ENCODE assay signal across 8 mouse cellular contexts in genomic region chr9:3404372-3404771, GRCm38 (mm10). TPM values are rescaled to one million over a fixed set of nuclear protein-coding genes. Genes with fewer than 3 reads are reported as not detected.
DNase-seq lines count a peak whose midpoint lies in the region; ATAC-seq and TF ChIP-seq lines count a peak whose summit lies in the region.

No protein-coding gene starts in this region.

- H3K4me1 ChIP-seq in CH12.LX (ENCODE audit: control insufficient read depth in 1 of 2, insufficient read depth in 2 of 2) = peaks cover 3 to 25% of the 10 kb centered on the region in 2 experiments; a peak in 3 of 4 replicates
- 0 out of 2 replicates have a peak, but pooled peaks cover 3% of the 10 kb centered on the region for H3K4me1 ChIP-seq in embryonic facial prominence, embryonic 10.5 days
- H3K4me1 ChIP-seq in heart, embryonic 16.5 days (ENCODE audit: control insufficient read depth, insufficient read depth, low read length) = peaks cover 2% of the 10 kb centered on the region; the same call in 1 of the 2 replicates

- in situ Hi-C loops in CH12.LX (cut with MboI; ENCODE audit: low pct_ligation_motif_present, low pct_unique_long_range_greater_than_20kb, low sequenced_read_pairs) = no loop called here

- TF ChIP-seq CTCF in CH12.LX (conservative IDR thresholded peaks at IDR 0.05 in 1 of 2, IDR thresholded peaks at IDR 0.05 in 1 of 2; ENCODE audit: low read depth in 2 of 2, low read length in 2 of 2) = no peak

- WGBS in embryonic facial prominence, embryonic 10.5 days = 2% methylated on average over 13 of the region's 13 CpGs
- under 1% methylated on average over 13 of the region's 13 CpGs for WGBS in heart, embryonic 16.5 days

- no peak for TF ChIP-seq POLR2A in CH12.LX (IDR thresholded peaks at IDR 0.05; ENCODE audit: low read depth, low read length)

- TF ChIP-seq RAD21 in CH12.LX (IDR thresholded peaks at IDR 0.05; ENCODE audit: low read depth, low read length) = no peak

- H3K9me3 ChIP-seq in CH12.LX (replicated peaks; ENCODE audit: low read length) = no peaks in the 10 kb centered on the region
- no peaks in the 10 kb centered on the region for H3K9me3 ChIP-seq in embryonic facial prominence, embryonic 10.5 days
- no peaks in the 10 kb centered on the region for H3K9me3 ChIP-seq in heart, embryonic 16.5 days (replicated peaks; ENCODE audit: control insufficient read depth, low read length)

- dilution Hi-C loops in CH12.LX (cut with MboI; ENCODE audit: extremely low pct_ligation_motif_present, extremely low pct_unique_long_range_greater_than_20kb, low sequenced_read_pairs) = no loop called here

- DNase-seq in CH12.LX (ENCODE audit: extremely low read depth) = peak; percentile 60
- peak; percentile 60 for DNase-seq in adipocyte (ENCODE audit: low spot score)
- peak; percentile 15 for DNase-seq in embryonic facial prominence, embryonic 10.5 days (ENCODE audit: low spot score)
- DNase-seq in layer of hippocampus, adult 8-10 months (ENCODE audit: low spot score in 2 of 2) = peak; percentile 7 to 15
- peak; percentile 5 for DNase-seq in lung, postnatal 14 days
- peak; percentile 6 for DNase-seq in right cerebral cortex, postnatal 14 days

- H3K36me3 ChIP-seq in CH12.LX (replicated peaks in 1 of 2; ENCODE audit: control insufficient read depth in 1 of 2, insufficient read depth in 1 of 2, low read length in 1 of 2) = peaks cover 0 to 2% of the 10 kb centered on the region in 2 experiments
- peaks cover 6% of the 10 kb centered on the region; the same call in 1 of the 2 replicates for H3K36me3 ChIP-seq in embryonic facial prominence, embryonic 10.5 days (replicated peaks)
- H3K36me3 ChIP-seq in heart, embryonic 16.5 days (ENCODE audit: control insufficient read depth, insufficient read depth) = no peaks in the 10 kb centered on the region

- TF ChIP-seq EP300 in CH12.LX (IDR thresholded peaks at IDR 0.05; ENCODE audit: low read length) = no peak

- peaks cover 18% of the 10 kb centered on the region for H3K79me2 ChIP-seq in CH12.LX (replicated peaks; ENCODE audit: control insufficient read depth, extremely low read depth, insufficient read depth, poor library complexity, severe bottlenecking)

- ATAC-seq in heart, embryonic 16.5 days (replicated peaks; ENCODE audit: extremely low read depth, insufficient read depth, low FRiP score) = no peak
- no peak for ATAC-seq in monocyte, adult 5-6 weeks (replicated peaks; ENCODE audit: insufficient number of reproducible peaks, low FRiP score, low TSS enrichment, poor library complexity, severe bottlenecking)

- peak overlapping the region; percentile 69 to 75 (median 72) for H3K4me3 ChIP-seq in CH12.LX (replicated peaks in 1 of 3; ENCODE audit: low read depth in 2 of 3, low read length in 2 of 3, poor library complexity in 1 of 3)
- peak overlapping the region; percentile 73 for H3K4me3 ChIP-seq in embryonic facial prominence, embryonic 10.5 days
- peak overlapping the region; percentile 73 for H3K4me3 ChIP-seq in heart, embryonic 16.5 days (ENCODE audit: low read length)

- H3K4me2 ChIP-seq in CH12.LX (ENCODE audit: insufficient read depth, low read depth, poor library complexity, severe bottlenecking) = peak overlapping the region; percentile 78
- peak overlapping the region; percentile 84 for H3K4me2 ChIP-seq in heart, embryonic 16.5 days (ENCODE audit: low read depth, low read length)

- H3K27me3 ChIP-seq in CH12.LX (replicated peaks) = no peaks in the 10 kb centered on the region
- H3K27me3 ChIP-seq in embryonic facial prominence, embryonic 10.5 days (replicated peaks; ENCODE audit: low read depth, poor library complexity, severe bottlenecking) = no peaks in the 10 kb centered on the region
- no peaks in the 10 kb centered on the region for H3K27me3 ChIP-seq in heart, embryonic 16.5 days (ENCODE audit: control insufficient read depth, insufficient read depth, low read length)

- peak overlapping the region; percentile 97 for H3K9ac ChIP-seq in CH12.LX (ENCODE audit: insufficient read depth, low read depth)
- H3K9ac ChIP-seq in heart, embryonic 16.5 days (ENCODE audit: low read length) = peak overlapping the region; percentile 81

- no peak overlapping the region for H3K27ac ChIP-seq in CH12.LX (ENCODE audit: insufficient read depth, low read depth)
- peak overlapping the region; percentile 78 for H3K27ac ChIP-seq in embryonic facial prominence, embryonic 10.5 days (replicated peaks)
- H3K27ac ChIP-seq in heart, embryonic 16.5 days (ENCODE audit: low read length) = peak overlapping the region; percentile 73

TF ChIP-seq in CH12.LX, 34 proteins besides CTCF, POLR2A, EP300 and RAD21:
- TF ChIP-seq CHD1 (IDR thresholded peaks at IDR 0.05; ENCODE audit: low read depth, low read length) (no peak), ELF1 (IDR thresholded peaks at IDR 0.05; ENCODE audit: low read depth, low read length) (no peak), IRF4 (IDR thresholded peaks at IDR 0.05; ENCODE audit: low read depth, low read length) (no peak), RCOR1 (conservative IDR thresholded peaks at IDR 0.05; ENCODE audit: low read depth, low read length) (no peak), MAFK (IDR thresholded peaks at IDR 0.05; ENCODE audit: insufficient replicate concordance, low read length) (no peak), USF2 (conservative IDR thresholded peaks at IDR 0.05; ENCODE audit: low read depth, low read length) (no peak), ETS1 (conservative IDR thresholded peaks at IDR 0.05; ENCODE audit: low read depth, low read length) (no peak), ZMIZ1 (IDR thresholded peaks at IDR 0.05; ENCODE audit: low read depth, low read length) (no peak), MYC (IDR thresholded peaks at IDR 0.05; ENCODE audit: low read depth, low read length) (no peak), BHLHE40 (IDR thresholded peaks at IDR 0.05; ENCODE audit: low read depth, low read length) (no peak), HCFC1 (IDR thresholded peaks at IDR 0.05; ENCODE audit: low read depth, low read length) (no peak)
TF ChIP-seq in CH12.LX: peak in this region for 0.

RNA-seq across cellular contexts. Expression of gene Cwf19l2, which starts 1.0 kb away (rescaled TPM):
- total RNA-seq in CH12.LX (2012; rRNA removed) = 13.0 and 13.8 TPM in 2 replicates
- total RNA-seq in CH12.LX (2014; rRNA removed) = 16.9 and 20.4 TPM in 2 replicates
- polyA plus RNA-seq in CH12.LX (2012; ENCODE audit: insufficient read length, low read depth) = 19.2 and 20.2 TPM in 2 replicates
- 15.0 and 16.1 TPM in 2 replicates for polyA plus RNA-seq in embryonic facial prominence, embryonic 10.5 days (2016; fragmentation: Nextera tagmentation; extraction: Ambion mirVana)
- polyA plus RNA-seq in heart, embryonic 16.5 days (2015; fragmentation: Nextera tagmentation; extraction: Ambion mirVana) = 9.8 and 10.6 TPM in 2 replicates
- 10 to 100 TPM; 19.7 to 25.7 (median 22.9) TPM for total RNA-seq in layer of hippocampus, adult 8-10 months (2022)
- total RNA-seq in monocyte, adult 5-6 weeks (2017) = 44.8 to 73.9 TPM (median 47.9 TPM) in 3 replicates

Comparison
In these comparisons a context has a peak if more than half of its experiments do, and no peak if none do; other contexts are left out.
1. DNase-seq: peak in every context shown above with its lines; median percentile 60 in CH12.LX; 60 in adipocyte; 15 in embryonic facial prominence, embryonic 10.5 days; 11 in layer of hippocampus, adult 8-10 months; 6 in right cerebral cortex, postnatal 14 days; 5 in lung, postnatal 14 days.